ENCODE assay signal across 8 mouse cellular contexts in the genomic region with DNA sequence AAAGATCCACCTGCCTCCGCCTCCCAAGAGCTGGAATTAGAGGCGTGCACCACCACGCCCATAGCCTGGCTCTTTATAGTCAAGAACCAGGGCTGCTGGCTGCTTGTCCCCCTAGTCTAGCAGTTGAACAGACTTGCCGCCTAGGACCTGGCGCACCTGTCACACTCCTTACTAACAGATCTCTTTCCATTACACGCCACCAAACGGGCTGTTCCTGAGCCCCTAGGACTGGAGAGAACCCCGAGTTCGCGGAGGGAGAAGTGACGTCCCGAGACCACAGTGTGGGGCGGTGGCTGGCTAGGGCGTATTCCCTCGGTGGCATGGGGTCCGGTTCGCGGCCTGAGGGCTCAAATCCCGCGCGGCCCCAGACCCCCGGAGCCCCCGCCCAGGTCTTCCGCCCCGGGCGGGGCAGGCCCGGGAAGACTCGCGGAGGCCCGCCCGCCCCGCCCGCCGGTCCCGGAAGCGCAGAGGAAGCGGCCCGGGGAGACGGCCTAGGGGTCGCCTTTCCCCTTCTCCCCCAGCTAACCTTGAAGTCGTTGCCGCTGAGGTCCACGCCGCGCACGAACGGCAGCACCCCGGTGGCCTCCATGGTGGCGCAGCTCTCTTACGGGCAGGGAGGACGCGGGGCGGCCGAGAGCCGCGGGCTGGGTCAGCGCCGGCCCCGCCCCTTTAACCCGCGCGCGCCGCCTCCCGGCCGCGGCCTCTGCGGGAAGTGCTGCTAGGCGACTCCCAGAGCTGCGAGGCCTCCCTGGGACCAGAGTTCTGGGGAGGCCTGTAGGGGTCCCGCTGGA. TPM values are rescaled to one million over a fixed set of nuclear protein-coding genes. Genes with fewer than 3 reads are reported as not detected.
A peak's percentile ranks its signal among the peaks of the same experiment; 100 is the strongest.
DNase-seq lines count a peak whose midpoint lies in the region; ATAC-seq lines count a peak whose summit lies in the region.

A gene (minus strand): TSS at position 663 of the 791 bp plus-strand sequence.

- intact Hi-C loops in gastrocnemius, postnatal 14 days (cut with DNase I; ENCODE audit: low total_unique reads), result no loop called here
- intact Hi-C loops in left cerebral cortex, postnatal 25 days (cut with DNase I), result loop anchor here (1.0 to 2.0 kb wide), 3 partner anchors 27 to 152 kb away; a partner anchor contains a TSS

- DNase-seq in adrenal gland, adult (ENCODE audit: inconsistent age in 2 of 2, low spot score in 1 of 2), result peak; percentile 88 to 95
- peak; percentile 78 for DNase-seq in embryo, embryonic 10 days (ENCODE audit: low spot score)
- DNase-seq in gastrocnemius, postnatal 14 days, result peak; percentile 87
- peak; percentile 68 to 81 for DNase-seq in left cerebral cortex, postnatal 25 days (ENCODE audit: low spot score in 2 of 2)
- peak; percentile 83 for DNase-seq in mesoderm, embryonic 11.5 days (ENCODE audit: low read depth, low spot score)
- peak; percentile 41 to 49 for DNase-seq in right cerebral cortex, postnatal 36 days (ENCODE audit: low spot score in 2 of 2)
- DNase-seq in yolk sac, embryonic 10.5 days (ENCODE audit: low spot score), result peak; percentile 81

- peak; percentile 52 for ATAC-seq in inflammation-experienced regulatory T-cells, adult 6 months

RNA-seq across cellular contexts. Expression of the gene that starts here (rescaled TPM):
- total RNA-seq in gastrocnemius, postnatal 14 days (2021), result 10 to 100 TPM; 87.8 to 90.9 TPM
- 10 to 100 TPM; 77.5 to 90.2 (median 77.9) TPM for polyA plus RNA-seq in inflammation-experienced regulatory T-cells, adult 6 months (2017; shearing (Covaris generic))
- total RNA-seq in left cerebral cortex, postnatal 25 days (2021), result 10 to 100 TPM; 49.2 to 53.8 TPM

Comparison
In these comparisons a context has a peak if more than half of its experiments do, and no peak if none do; other contexts are left out.
1. Peak in every context shown above with its lines: DNase-seq and ATAC-seq.